1 mouse cellular context compared by ENCODE assay signal in genomic region chr1:180873861-180874484, GRCm38 (mm10).
A peak's percentile ranks its signal among the peaks of the same experiment; 100 is the strongest.
TF ChIP-seq lines count a peak whose summit lies in the region.

No protein-coding gene starts in this region.

TF ChIP-seq in CH12.LX, 34 proteins besides CTCF, POLR2A, EP300 and RAD21 (continued from another document):
- TF ChIP-seq PAX5 (IDR thresholded peaks at IDR 0.05; ENCODE audit: low read length) (no peak), USF1 (IDR thresholded peaks at IDR 0.05; ENCODE audit: low read depth, low read length) (no peak), MEF2A (IDR thresholded peaks at IDR 0.05; ENCODE audit: borderline replicate concordance, low read depth, low read length) (0 out of 2 replicates have a peak, but pooled peaks have one; percentile 48), HCFC1 (IDR thresholded peaks at IDR 0.05; ENCODE audit: low read depth, low read length) (no peak), IRF4 (IDR thresholded peaks at IDR 0.05; ENCODE audit: low read depth, low read length) (0 out of 2 replicates have a peak, but pooled peaks have one; percentile 51), ETS1 (conservative IDR thresholded peaks at IDR 0.05; ENCODE audit: low read depth, low read length) (no peak), CHD2 (IDR thresholded peaks at IDR 0.05; ENCODE audit: low read length) (no peak), NELFE (IDR thresholded peaks at IDR 0.05; ENCODE audit: low read depth, low read length) (peak; percentile 27; the same call in 1 of the 2 replicates), RCOR1 (conservative IDR thresholded peaks at IDR 0.05; ENCODE audit: low read depth, low read length) (no peak), SMC3 (IDR thresholded peaks at IDR 0.05; ENCODE audit: low read depth, low read length) (peak; percentile 77), JUN (IDR thresholded peaks at IDR 0.05; ENCODE audit: insufficient read depth, low read depth, low read length) (no peak), MAX (IDR thresholded peaks at IDR 0.05; ENCODE audit: low read length) (peak; percentile 27; the same call in 1 of the 2 replicates), ELF1 (IDR thresholded peaks at IDR 0.05; ENCODE audit: low read depth, low read length) (0 out of 2 replicates have a peak, but pooled peaks have one; percentile 13), ZNF384 (IDR thresholded peaks at IDR 0.05; ENCODE audit: low read depth, low read length) (peak; percentile 77)
TF ChIP-seq in CH12.LX: peak in this region for 10.
